Mouse (Mus musculus) stomach, postnatal 0 days (tissue): ENCODE data around the gene Nsd1. TPM values are rescaled to one million over a fixed set of nuclear protein-coding genes. Genes with fewer than 3 reads are reported as not detected.
A peak's percentile ranks its signal among the peaks of the same experiment; 100 is the strongest.
"Not testable (repeated sequence)": the region's sequence is repeated elsewhere in the genome, so short reads cannot be mapped to it uniquely, and the experiment has no call there.

Experiments used
- ATAC-seq: fragments of 200-750 bp; cut with Nextera tagmentation; 2 replicates; pipeline ENCODE4 v1.8.0; 2017; ENCODE audit not compliant: low FRiP score, low TSS enrichment
- DNase-seq: peaks from one replicate; pipeline ENCODE4 v3.0.0-alpha.2; 2016; ENCODE audit warnings: low spot score
- H3K27ac ChIP-seq: fragments of 300-500 bp; sonication (generic); replicated peaks from 2 replicates; pipeline ENCODE4 v1.5.1; 2014; ENCODE audit warnings: mild to moderate bottlenecking, control low read depth
- H3K27me3 ChIP-seq: fragments of 300-500 bp; sonication (generic); 2 replicates; pipeline ENCODE4 v1.6.1; 2014; ENCODE audit warnings: low read length; ENCODE audit not compliant: control insufficient read depth, insufficient read depth
- H3K36me3 ChIP-seq: fragments of 300-500 bp; sonication (generic); 2 replicates; pipeline ENCODE4 v1.6.1; 2014; ENCODE audit warnings: low read length, mixed read lengths; ENCODE audit not compliant: control insufficient read depth, insufficient read depth
- H3K4me1 ChIP-seq: fragments of 300-500 bp; sonication (generic); replicated peaks from 2 replicates; pipeline ENCODE4 v1.6.1; 2014; ENCODE audit warnings: antibody characterized with exemption; ENCODE audit not compliant: control insufficient read depth, insufficient read depth
- H3K4me2 ChIP-seq: fragments of 300-500 bp; sonication (generic); replicated peaks from 2 replicates; pipeline ENCODE4 v1.6.1; 2014; ENCODE audit warnings: low read depth, mild to moderate bottlenecking, control low read depth, moderate library complexity
- H3K4me3 ChIP-seq: fragments of 300-500 bp; sonication (generic); 2 replicates; pipeline ENCODE4 v1.5.1; 2014; ENCODE audit warnings: low read depth, low read length, control low read depth
- H3K9ac ChIP-seq: fragments of 300-500 bp; sonication (generic); 2 replicates; pipeline ENCODE4 v1.6.1; 2014; ENCODE audit warnings: mild to moderate bottlenecking, low read length, control low read depth, mixed read lengths
- H3K9me3 ChIP-seq: fragments of 300-500 bp; sonication (generic); 2 replicates; pipeline ENCODE4 v1.6.1; 2016; ENCODE audit warnings: low read length; ENCODE audit not compliant: control insufficient read depth
- CTCF ChIP-seq: IDR thresholded peaks from 2 replicates; pipeline ENCODE4 v1.5.1; 2016; ENCODE audit warnings: antibody characterized with exemption, low read depth, mild to moderate bottlenecking, moderate library complexity
- EP300 ChIP-seq: optimal IDR thresholded peaks from 2 replicates; pipeline ENCODE3; 2016; ENCODE audit warnings: antibody characterized with exemption
- WGBS: fragments of 180-500 bp; shearing (Covaris S2); extraction: QIAGEN DNeasy Blood & Tissue Kit; methylation state at CpG from one replicate; pipeline ENCODE4 v1.1.7; 2014; 5-methylcytosine and 5-hydroxymethylcytosine counted together
- polyA plus RNA-seq: library from polyadenylated mRNA; unstranded; fragments of >200 nt; fragmentation: Nextera tagmentation; extraction: Ambion mirVana; gene quantifications from 2 replicates; pipeline ENCODE4 v1.2.1, GENCODE M21; 2015

The Nsd1 gene
- polyA plus RNA-seq, 1 experiment from 2014 or later = 35.0 TPM

DNA sequence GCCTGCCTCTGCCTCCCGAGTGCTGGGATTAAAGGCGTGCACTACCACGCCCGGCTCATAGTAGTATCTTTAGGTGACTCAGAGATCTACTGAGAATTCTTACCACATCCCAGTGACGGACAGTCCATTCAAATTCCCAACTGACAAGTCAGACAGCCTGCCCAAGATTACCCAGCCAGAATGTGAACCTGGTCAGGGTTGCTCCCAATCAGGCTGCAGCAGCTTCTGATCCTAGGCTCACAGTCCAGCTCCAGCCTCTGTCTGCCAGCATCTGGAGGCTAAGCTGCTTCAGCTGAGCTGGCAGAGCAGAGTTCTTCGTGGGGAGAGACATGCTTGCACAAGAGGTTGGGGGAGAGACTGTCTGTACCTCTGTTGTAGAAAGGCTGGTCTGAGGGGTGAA is 26.2 kb upstream of the Nsd1 start:
- ATAC-seq (peak; percentile 77), DNase-seq (peak; percentile 25)
- no peaks in the 10 kb centered on the region for H3K4me1 ChIP-seq
- TF ChIP-seq EP300 = no peak
- TF ChIP-seq CTCF = no peak
- no peak overlapping the region for H3K4me2 ChIP-seq
- 72% methylated on average over 6 of the region's 6 CpGs for WGBS
- no peaks in the 10 kb centered on the region for H3K9me3 ChIP-seq
- no peak overlapping the region for H3K4me3 ChIP-seq
- H3K9ac ChIP-seq = no peak overlapping the region
- no peaks in the 10 kb centered on the region for H3K27me3 ChIP-seq
- no peaks in the 10 kb centered on the region for H3K36me3 ChIP-seq
- H3K27ac ChIP-seq = no peak overlapping the region

DNA sequence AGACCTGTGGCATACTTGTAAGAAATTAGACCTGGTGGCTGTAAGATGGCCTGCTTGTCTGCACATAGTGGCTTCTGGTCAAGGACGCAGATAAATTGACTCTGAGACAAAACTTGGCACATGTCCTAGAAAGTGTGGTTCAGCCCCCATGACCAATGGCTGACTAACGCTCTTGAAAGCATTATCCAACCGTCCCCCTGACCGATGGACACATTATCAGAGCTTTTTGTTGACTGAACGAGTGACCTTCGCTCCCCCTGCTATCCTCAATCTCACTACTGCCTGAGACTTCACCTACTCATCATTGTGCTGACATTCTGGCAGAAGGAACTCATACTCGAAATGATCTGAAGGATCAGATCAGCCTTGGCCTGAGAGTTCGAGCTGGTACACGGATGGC is 22.5 kb upstream of the Nsd1 start:
- not testable (repeated sequence) for H3K36me3 ChIP-seq, H3K9me3 ChIP-seq, H3K27me3 ChIP-seq, H3K4me1 ChIP-seq, H3K4me2 ChIP-seq, DNase-seq, ATAC-seq, H3K27ac ChIP-seq, H3K9ac ChIP-seq, H3K4me3 ChIP-seq
- WGBS = 16% methylated on average over 3 of the region's 9 CpGs

DNA sequence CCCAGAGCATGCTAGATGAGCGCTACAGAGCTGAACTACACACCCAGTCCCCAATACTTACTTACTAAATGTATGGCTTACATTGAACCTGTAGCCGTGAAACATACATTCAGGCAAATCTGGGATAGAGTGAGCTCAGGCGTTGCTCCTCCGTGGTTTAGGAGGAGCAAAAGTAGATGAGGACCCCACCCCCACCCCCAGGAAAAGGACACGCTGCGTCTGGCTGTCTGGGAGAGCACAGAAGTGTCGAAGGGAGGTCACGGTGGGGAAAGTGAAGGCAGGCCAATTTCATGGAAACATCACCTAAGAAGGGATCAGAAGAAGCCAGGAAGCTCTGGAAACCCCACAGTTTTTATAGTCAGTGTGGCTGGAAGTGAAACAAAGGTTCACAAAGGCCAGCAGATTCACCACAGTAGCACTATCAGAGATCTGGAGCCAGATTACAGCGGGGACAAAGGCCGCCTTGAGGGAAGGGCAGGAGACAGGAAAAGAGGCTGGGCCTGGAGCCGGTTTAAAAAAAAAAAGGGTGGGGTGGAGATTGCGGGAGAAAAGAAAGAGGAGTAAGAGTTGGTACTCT is 20.0 kb upstream of the Nsd1 start:
- peak overlapping the region; percentile 87 for H3K27ac ChIP-seq
- TF ChIP-seq CTCF = no peak
- TF ChIP-seq EP300 = no peak
- peak overlapping the region; percentile 52 for H3K9ac ChIP-seq
- DNase-seq (no peak), ATAC-seq (peak; percentile 16; the same call in 1 of the 2 replicates)
- no peaks in the 10 kb centered on the region for H3K27me3 ChIP-seq
- no peaks in the 10 kb centered on the region for H3K9me3 ChIP-seq
- peak overlapping the region; percentile 27 for H3K4me3 ChIP-seq
- 4% methylated on average over 12 of the region's 12 CpGs for WGBS
- H3K4me2 ChIP-seq = peak overlapping the region; percentile 68
- H3K4me1 ChIP-seq = 0 out of 2 replicates have a peak, but pooled peaks cover 2% of the 10 kb centered on the region
- H3K36me3 ChIP-seq = no peaks in the 10 kb centered on the region

- Histone ChIP-seq H3K9ac (peak overlapping the region; percentile 53), H3K9me3 (no peaks in the 10 kb centered on the region), H3K4me2 (peak overlapping the region; percentile 68), H3K27ac (peak overlapping the region; percentile 87), H3K4me3 (peak overlapping the region; percentile 27), H3K36me3 (no peaks in the 10 kb centered on the region), H3K4me1 (0 out of 2 replicates have a peak, but pooled peaks cover 2% of the 10 kb centered on the region), H3K27me3 (no peaks in the 10 kb centered on the region)
- TF ChIP-seq EP300 = peak; percentile 84
- TF ChIP-seq CTCF = peak; percentile 86
- peak; percentile 99 for ATAC-seq
- 2% methylated on average over 34 of the region's 34 CpGs for WGBS
- DNase-seq = peak; percentile 96
Observed at GRCm38 (mm10) chr13:55190121-55190868, 19.3 kb upstream of the Nsd1 start.

DNA sequence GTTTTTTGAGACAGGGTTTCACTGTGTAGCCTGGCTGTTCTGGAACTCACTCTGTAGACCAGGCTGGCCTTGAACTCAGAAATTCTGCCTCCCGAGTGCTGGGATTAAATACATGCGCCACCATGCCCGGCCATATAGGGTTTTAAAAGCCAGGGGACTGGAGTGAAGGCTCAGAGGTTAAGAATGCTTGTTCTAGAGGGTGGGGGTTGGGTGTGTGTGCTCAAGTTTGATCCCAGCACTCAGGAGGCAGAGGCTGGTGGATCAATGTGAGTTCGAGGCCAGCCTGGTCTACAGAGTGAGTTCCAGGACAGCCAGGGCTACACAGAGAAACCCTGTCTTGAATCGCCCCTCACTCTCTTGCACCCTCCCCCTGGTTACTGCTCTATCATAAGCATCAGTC is 18.0 kb upstream of the Nsd1 start:
- Histone ChIP-seq H3K36me3 (no peaks in the 10 kb centered on the region), H3K27me3 (no peaks in the 10 kb centered on the region), H3K4me1 (0 out of 2 replicates have a peak, but pooled peaks cover 2% of the 10 kb centered on the region), H3K9ac (no peak overlapping the region), H3K27ac (no peak overlapping the region), H3K9me3 (no peaks in the 10 kb centered on the region), H3K4me3 (no peak overlapping the region), H3K4me2 (no peak overlapping the region)
- TF ChIP-seq EP300 (no peak), CTCF (no peak)
- 85% methylated on average over 5 of the region's 5 CpGs for WGBS
- ATAC-seq = no peak
- no peak for DNase-seq

DNA sequence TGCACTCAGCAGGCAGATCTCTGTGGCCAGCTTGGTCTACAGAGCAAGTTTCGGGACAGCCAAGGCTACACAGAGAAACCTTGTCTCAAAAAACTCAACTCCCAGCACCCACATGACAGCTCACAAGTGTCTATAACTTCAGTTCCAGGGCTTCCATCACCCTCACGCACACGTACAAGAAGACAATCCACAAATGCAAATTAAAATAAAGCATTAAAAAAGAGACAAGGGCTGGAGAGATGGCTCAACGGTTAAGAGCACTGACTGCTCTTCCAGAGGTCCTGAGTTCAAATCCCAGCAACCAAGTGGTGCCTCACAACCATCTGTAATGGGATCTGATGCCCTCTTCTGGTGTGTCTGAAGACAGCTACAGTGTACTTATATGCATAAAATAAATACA is 6.8 kb upstream of the Nsd1 start:
- H3K9me3 ChIP-seq, ATAC-seq, DNase-seq, H3K4me1 ChIP-seq, H3K36me3 ChIP-seq, H3K9ac ChIP-seq, H3K4me3 ChIP-seq, H3K4me2 ChIP-seq, H3K27me3 ChIP-seq, H3K27ac ChIP-seq: not testable (repeated sequence)
- WGBS = 87% methylated on average over 4 of the region's 4 CpGs
